Mouse (Mus musculus) heart, embryonic 15.5 days (tissue): ENCODE measurements around the gene Ncam2. TPM values are rescaled to one million over a fixed set of nuclear protein-coding genes. Genes with fewer than 3 reads are reported as not detected.

Source experiments
- ATAC-seq: fragments of 200-750 bp; cut with Nextera tagmentation; replicated peaks from 2 replicates; pipeline ENCODE4 v1.8.0; 2017; ENCODE audit warnings: low read depth, moderate TSS enrichment; ENCODE audit not compliant: insufficient number of reproducible peaks, insufficient read depth, low FRiP score
- H3K27ac ChIP-seq: fragments of 300-500 bp; sonication (generic); 2 replicates; pipeline ENCODE4 v1.5.1; 2015; ENCODE audit warnings: mild to moderate bottlenecking, inconsistent platforms
- H3K27me3 ChIP-seq: fragments of 300-500 bp; sonication (generic); 2 replicates; pipeline ENCODE4 v1.6.1; 2015; ENCODE audit warnings: inconsistent platforms
- H3K36me3 ChIP-seq: fragments of 300-500 bp; sonication (generic); 2 replicates; pipeline ENCODE4 v1.6.1; 2015; ENCODE audit warnings: mild to moderate bottlenecking, inconsistent platforms
- H3K4me1 ChIP-seq: fragments of 300-500 bp; sonication (generic); replicated peaks from 2 replicates; pipeline ENCODE4 v1.6.1; 2015; ENCODE audit warnings: inconsistent platforms
- H3K4me2 ChIP-seq: fragments of 300-500 bp; sonication (generic); 2 replicates; pipeline ENCODE4 v1.6.1; 2015; ENCODE audit warnings: inconsistent platforms, mild to moderate bottlenecking, moderate library complexity
- H3K4me3 ChIP-seq: fragments of 300-500 bp; sonication (generic); 2 replicates; pipeline ENCODE4 v1.5.1; 2015; ENCODE audit warnings: mild to moderate bottlenecking, inconsistent platforms
- H3K9ac ChIP-seq: fragments of 300-500 bp; sonication (generic); 2 replicates; pipeline ENCODE4 v1.6.1; 2015; ENCODE audit warnings: mild to moderate bottlenecking, inconsistent platforms
- H3K9me3 ChIP-seq: fragments of 300-500 bp; sonication (generic); replicated peaks from 2 replicates; pipeline ENCODE4 v1.6.1; 2016; ENCODE audit warnings: inconsistent platforms
- WGBS: fragments of 180-500 bp; shearing (Covaris S2); methylation state at CpG from one replicate; pipeline ENCODE4 v1.1.7; 2015; ENCODE audit warnings: mixed read lengths; 5-methylcytosine and 5-hydroxymethylcytosine counted together
- polyA plus RNA-seq: library from polyadenylated mRNA; unstranded; fragments of >200 nt; fragmentation: Nextera tagmentation; extraction: Ambion mirVana; gene quantifications from 2 replicates; pipeline ENCODE4 v1.2.1, GENCODE M21; 2015

The Ncam2 gene
- polyA plus RNA-seq, 1 experiment from 2014 or later = 0.08 TPM

DNA sequence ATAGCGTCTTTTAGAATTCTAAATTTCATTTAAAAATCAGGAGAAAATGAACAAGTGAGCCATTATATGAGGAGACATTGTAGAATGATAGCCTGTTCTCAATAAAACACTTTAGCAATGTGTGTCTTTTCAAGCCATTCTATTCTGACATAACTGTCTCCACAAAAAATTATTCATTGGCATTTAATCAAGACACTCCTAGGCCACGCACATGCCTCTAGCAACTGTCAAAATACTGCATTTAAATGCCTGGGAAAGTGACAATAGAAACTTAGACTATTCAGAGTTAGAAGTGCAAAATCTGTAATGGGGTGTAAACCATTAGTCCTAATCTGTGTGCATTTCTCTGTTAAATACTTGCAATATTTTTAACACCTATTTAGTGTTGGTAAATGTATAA lies 456.1 kb downstream of the Ncam2 start:
- Histone ChIP-seq H3K27ac (no peak overlapping the region), H3K4me3 (no peak overlapping the region), H3K27me3 (no peaks in the 10 kb centered on the region), H3K9ac (no peak overlapping the region), H3K4me2 (no peak overlapping the region), H3K36me3 (no peaks in the 10 kb centered on the region), H3K9me3 (no peaks in the 10 kb centered on the region), H3K4me1 (no peaks in the 10 kb centered on the region)
- WGBS = 67% methylated on average over 2 of the region's 2 CpGs
- ATAC-seq = no peak

- H3K27me3 ChIP-seq = no peaks in the 10 kb centered on the region
- H3K4me2 ChIP-seq = no peak overlapping the region
- H3K4me3 ChIP-seq = no peak overlapping the region
- no peak for ATAC-seq
- H3K9me3 ChIP-seq = no peaks in the 10 kb centered on the region
- no peak overlapping the region for H3K9ac ChIP-seq
- H3K36me3 ChIP-seq = no peaks in the 10 kb centered on the region
- H3K4me1 ChIP-seq = no peaks in the 10 kb centered on the region
- no peak overlapping the region for H3K27ac ChIP-seq
- WGBS = 61% methylated on average over 1 of the region's 1 CpGs
These were observed 473.4 kb downstream of the Ncam2 start for GRCm38 (mm10) chr16:81673866-81674265.

DNA sequence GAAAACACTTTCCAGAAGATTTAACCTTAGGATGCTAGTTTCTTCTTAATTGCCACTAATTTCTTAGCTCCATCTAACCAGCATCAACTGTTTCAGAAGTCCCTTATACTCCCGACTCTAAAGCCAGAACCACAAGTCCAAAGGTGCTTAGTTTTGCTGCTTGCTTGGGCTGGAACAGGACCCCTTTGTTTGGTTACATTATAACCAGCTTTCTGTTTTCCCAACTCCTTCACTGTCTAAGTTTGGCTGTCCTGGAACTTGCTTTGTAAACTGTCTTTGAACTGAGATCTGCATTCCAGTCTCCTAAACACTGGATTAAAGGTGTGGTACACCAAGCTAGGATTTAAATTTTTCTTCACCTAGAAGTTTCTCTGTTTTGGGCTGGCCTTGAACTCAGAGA lies 475.0 kb downstream of the Ncam2 start:
- H3K27me3 ChIP-seq = no peaks in the 10 kb centered on the region
- H3K9ac ChIP-seq = no peak overlapping the region
- no peak overlapping the region for H3K27ac ChIP-seq
- no peak for ATAC-seq
- H3K4me1 ChIP-seq = no peaks in the 10 kb centered on the region
- 68% methylated on average over 1 of the region's 1 CpGs for WGBS
- no peak overlapping the region for H3K4me2 ChIP-seq
- no peaks in the 10 kb centered on the region for H3K36me3 ChIP-seq
- H3K4me3 ChIP-seq = no peak overlapping the region
- H3K9me3 ChIP-seq = no peaks in the 10 kb centered on the region
